Mouse (Mus musculus) kidney, embryonic 16.5 days (tissue): ENCODE results near the gene Dixdc1. TPM values are rescaled to one million over a fixed set of nuclear protein-coding genes. Genes with fewer than 3 reads are reported as not detected.

Source experiments
- ATAC-seq: fragments of 200-750 bp; cut with Nextera tagmentation; 2 replicates; pipeline ENCODE4 v1.8.0; 2017; ENCODE audit warnings: moderate TSS enrichment; ENCODE audit not compliant: low FRiP score, low TSS enrichment
- H3K27ac ChIP-seq: fragments of 300-500 bp; sonication (generic); 2 replicates; pipeline ENCODE4 v1.5.1; 2014; ENCODE audit warnings: low read length
- H3K27me3 ChIP-seq: fragments of 300-500 bp; sonication (generic); 2 replicates; pipeline ENCODE4 v1.6.1; 2014; ENCODE audit warnings: low read length, control low read depth, mixed read lengths; ENCODE audit not compliant: insufficient read depth
- H3K36me3 ChIP-seq: fragments of 300-500 bp; sonication (generic); 2 replicates; pipeline ENCODE4 v1.6.1; 2014; ENCODE audit warnings: low read length, control low read depth, mixed read lengths; ENCODE audit not compliant: insufficient read depth
- H3K4me1 ChIP-seq: fragments of 300-500 bp; sonication (generic); 2 replicates; pipeline ENCODE4 v1.6.1; 2014; ENCODE audit warnings: low read length, control low read depth, mixed read lengths; ENCODE audit not compliant: insufficient read depth
- H3K4me2 ChIP-seq: fragments of 300-500 bp; sonication (generic); replicated peaks from 2 replicates; pipeline ENCODE4 v1.6.1; 2014; ENCODE audit warnings: low read depth, low read length
- H3K4me3 ChIP-seq: fragments of 300-500 bp; sonication (generic); 2 replicates; pipeline ENCODE4 v1.5.1; 2014; ENCODE audit warnings: mild to moderate bottlenecking, low read length
- H3K9ac ChIP-seq: fragments of 300-500 bp; sonication (generic); replicated peaks from 2 replicates; pipeline ENCODE4 v1.6.1; 2014; ENCODE audit warnings: low read length
- H3K9me3 ChIP-seq: fragments of 300-500 bp; sonication (generic); 2 replicates; pipeline ENCODE4 v1.6.1; 2016; ENCODE audit warnings: low read length, control low read depth
- WGBS: fragments of 180-500 bp; shearing (Covaris S2); extraction: QIAGEN DNeasy Blood & Tissue Kit; methylation state at CpG from one replicate; pipeline ENCODE4 v1.1.7; 2014; 5-methylcytosine and 5-hydroxymethylcytosine counted together
- polyA plus RNA-seq: library from polyadenylated mRNA; unstranded; fragments of >200 nt; fragmentation: Nextera tagmentation; extraction: Ambion mirVana; gene quantifications from 2 replicates; pipeline ENCODE4 v1.2.1, GENCODE M21; 2015

Dixdc1 gene
- polyA plus RNA-seq, 1 experiment from 2014 or later, result 7.7 TPM

DNA sequence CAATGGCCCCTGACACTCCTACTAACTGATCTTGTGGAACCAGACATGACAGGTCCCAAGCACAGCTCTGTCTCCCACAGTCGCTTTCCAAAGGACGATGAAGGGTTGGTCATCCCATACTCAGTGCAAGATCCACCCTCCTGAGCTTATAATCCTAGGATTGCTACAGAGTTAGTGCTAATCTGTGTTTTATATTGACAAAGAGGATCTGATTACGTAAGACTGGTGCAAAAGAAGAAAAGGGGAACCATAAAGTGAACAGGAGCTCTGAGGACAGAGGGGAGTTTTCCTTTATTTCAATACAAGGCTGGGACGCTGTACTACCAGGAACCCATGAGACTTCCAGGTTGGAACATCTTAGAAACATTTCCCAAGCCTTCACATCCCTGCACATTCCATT, 28.0 kb downstream of the Dixdc1 start:
- Histone ChIP-seq H3K9me3 (no peaks in the 10 kb centered on the region), H3K9ac (no peak overlapping the region), H3K4me3 (no peak overlapping the region), H3K36me3 (no peaks in the 10 kb centered on the region), H3K4me1 (no peaks in the 10 kb centered on the region), H3K27ac (no peak overlapping the region), H3K27me3 (no peaks in the 10 kb centered on the region), H3K4me2 (no peak overlapping the region)
- no peak for ATAC-seq
- 85% methylated on average over 4 of the region's 4 CpGs for WGBS

DNA sequence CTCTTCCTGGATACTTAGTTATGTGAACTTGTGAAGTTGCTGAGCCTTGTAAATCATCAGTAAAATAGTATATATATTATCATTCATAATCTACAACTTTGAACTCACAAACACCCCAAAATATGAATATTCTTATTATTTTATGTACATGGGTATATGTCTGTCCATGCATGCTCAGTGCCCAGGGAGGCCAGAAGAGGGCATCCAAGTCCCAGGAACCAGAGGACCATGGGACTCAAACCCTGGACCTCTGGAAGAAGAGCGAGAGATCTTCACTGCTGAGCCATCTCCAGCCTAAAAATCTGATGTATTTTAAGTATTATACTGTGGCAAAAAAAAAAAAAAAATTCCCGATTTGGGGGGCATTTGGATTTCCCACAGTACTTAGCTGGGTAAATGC, 30.2 kb downstream of the Dixdc1 start:
- Histone ChIP-seq H3K4me2 (no peak overlapping the region), H3K4me1 (no peaks in the 10 kb centered on the region), H3K9me3 (no peaks in the 10 kb centered on the region), H3K9ac (no peak overlapping the region), H3K27ac (no peak overlapping the region), H3K27me3 (no peaks in the 10 kb centered on the region), H3K36me3 (no peaks in the 10 kb centered on the region), H3K4me3 (no peak overlapping the region)
- WGBS, result 35% methylated on average over 2 of the region's 2 CpGs
- no peak for ATAC-seq

DNA sequence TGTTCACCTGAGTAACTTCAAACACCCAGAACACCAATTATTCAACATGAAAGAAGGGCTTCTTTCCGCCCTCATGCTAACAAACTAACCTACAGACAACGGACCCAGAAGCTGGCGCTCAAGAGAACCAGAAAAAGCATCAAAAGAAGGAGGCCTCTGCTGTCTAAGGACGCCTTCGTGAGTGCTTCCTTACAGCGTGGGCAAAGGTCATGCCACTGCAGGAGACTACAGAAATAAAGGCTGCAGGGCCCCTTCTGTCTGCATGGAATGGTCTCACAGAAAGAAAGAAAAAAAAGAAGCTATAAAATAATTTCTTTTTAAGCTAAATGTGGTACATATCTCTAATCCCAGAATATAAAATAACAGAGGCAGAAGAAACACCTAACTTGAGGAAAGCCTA, 34.4 kb downstream of the Dixdc1 start:
- no peak overlapping the region for H3K4me2 ChIP-seq
- WGBS, result 62% methylated on average over 6 of the region's 6 CpGs
- no peak overlapping the region for H3K27ac ChIP-seq
- H3K9ac ChIP-seq, result no peak overlapping the region
- no peak for ATAC-seq
- no peaks in the 10 kb centered on the region for H3K4me1 ChIP-seq
- no peaks in the 10 kb centered on the region for H3K36me3 ChIP-seq
- H3K9me3 ChIP-seq, result no peaks in the 10 kb centered on the region
- no peak overlapping the region for H3K4me3 ChIP-seq
- peaks cover 8% of the 10 kb centered on the region for H3K27me3 ChIP-seq

DNA sequence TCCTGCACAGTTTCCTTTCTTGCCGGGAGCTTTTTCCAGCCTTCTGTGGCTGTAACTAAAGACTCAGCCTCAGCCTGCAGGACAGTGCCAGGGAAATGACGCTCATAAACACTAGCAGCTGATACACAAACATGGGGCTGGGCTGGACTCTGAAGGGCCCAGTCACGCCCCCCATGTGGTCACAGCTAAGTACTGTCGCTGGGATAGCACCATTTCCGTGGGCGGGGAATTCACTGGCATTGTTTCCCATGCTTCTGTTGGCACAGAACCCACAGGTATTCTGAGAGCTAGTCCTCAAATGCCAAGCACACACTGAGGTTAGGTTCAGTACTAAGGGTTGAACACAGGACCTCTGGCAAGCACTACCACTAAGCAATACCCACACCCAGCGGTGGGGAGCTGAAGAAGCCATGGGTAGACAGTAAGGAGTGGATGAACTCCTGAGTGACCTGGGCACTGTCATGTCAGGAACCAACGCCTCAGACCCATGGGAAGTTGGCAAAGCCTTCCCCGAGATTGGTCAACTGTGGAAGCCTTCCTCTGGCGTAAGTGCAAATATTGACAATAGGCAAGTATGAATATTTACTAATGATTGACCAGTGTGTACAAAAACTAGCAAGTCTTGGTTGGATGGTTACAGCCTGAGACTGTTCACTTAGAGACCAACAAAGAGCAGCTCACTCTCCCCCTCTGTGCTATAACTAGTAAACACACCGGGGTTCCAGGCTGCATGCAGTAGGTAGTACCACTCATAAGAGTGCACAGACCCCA, 38.2 kb downstream of the Dixdc1 start:
- H3K4me1 ChIP-seq, result peaks cover 13% of the 10 kb centered on the region; the same call in 1 of the 2 replicates
- no peak overlapping the region for H3K27ac ChIP-seq
- no peaks in the 10 kb centered on the region for H3K36me3 ChIP-seq
- no peaks in the 10 kb centered on the region for H3K9me3 ChIP-seq
- H3K9ac ChIP-seq, result no peak overlapping the region
- H3K27me3 ChIP-seq, result peaks cover 17% of the 10 kb centered on the region
- H3K4me3 ChIP-seq, result no peak overlapping the region
- H3K4me2 ChIP-seq, result no peak overlapping the region
- no peak for ATAC-seq
- 55% methylated on average over 11 of the region's 11 CpGs for WGBS

DNA sequence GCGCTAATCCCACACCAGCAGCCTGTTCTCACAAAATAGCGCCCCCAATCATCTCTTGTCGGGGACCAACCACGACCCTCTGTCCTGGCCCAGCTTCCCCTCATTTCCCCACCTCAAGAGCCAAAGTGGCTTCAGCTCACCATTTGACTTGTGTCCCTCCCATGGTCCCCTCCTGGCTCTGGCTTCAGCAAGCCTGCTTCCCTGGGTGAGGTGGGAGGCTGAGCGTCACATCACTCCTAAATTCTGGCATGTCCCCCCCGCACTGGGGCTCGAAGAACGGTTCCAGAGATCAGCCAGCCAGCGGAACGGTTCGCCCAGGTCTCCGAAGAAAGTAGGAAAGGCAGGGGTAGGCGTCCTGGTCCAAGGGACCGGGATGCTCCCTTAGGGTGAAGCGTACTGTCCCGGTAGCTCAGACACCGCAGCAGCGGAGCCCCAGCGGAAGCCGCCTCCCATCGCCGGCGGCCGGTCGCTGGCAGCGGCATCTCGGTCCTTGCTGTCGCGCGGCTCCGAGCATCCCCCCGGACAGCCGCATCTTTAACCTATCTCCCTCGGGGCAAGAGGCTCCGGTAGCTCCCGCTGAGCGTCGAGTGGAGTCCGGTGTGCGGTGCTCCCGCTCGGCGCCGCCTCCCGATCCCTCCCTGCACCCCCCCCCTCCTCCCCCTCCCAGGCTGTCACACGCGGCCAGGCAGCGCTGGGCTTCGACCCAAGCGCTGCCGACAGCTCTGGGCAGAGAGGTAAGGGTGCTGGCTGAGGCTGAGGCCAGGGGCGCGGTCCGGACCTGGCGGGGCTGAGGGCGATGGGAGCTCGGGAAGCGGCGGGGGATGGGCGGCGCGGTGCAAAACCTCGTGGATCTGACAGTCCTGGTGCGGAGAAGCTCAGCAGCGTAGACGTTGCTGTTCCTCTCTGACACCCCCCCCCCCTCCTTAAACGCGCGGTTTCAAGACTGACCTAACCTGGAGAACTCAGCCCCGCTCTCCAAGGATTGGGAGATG, 40.6 kb downstream of the Dixdc1 start:
- under 1% methylated on average over 60 of the region's 70 CpGs for WGBS
- no peak overlapping the region for H3K27ac ChIP-seq
- peak; percentile 52; the same call in 1 of the 2 replicates for ATAC-seq

DNA sequence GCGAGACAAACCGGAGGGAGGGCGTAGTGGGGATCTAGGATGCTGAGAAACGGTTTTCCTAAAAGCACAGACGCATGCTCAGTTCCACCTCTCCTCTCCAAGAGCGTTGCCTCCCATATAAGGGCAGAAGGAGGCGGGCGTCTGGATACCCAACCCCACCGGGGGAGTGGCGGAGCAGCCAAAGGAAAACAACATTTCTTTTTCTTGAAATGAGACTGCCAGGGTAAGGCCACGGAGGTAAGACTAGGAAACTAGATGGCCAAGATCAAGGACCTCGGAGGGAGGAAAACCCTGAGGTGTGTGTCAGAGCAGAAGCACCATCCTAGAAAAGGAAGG, 41.6 kb downstream of the Dixdc1 start:
- Histone ChIP-seq H3K27ac (no peak overlapping the region), H3K27me3 (peaks cover 17% of the 10 kb centered on the region), H3K36me3 (no peaks in the 10 kb centered on the region), H3K4me2 (peak overlapping the region; percentile 100), H3K4me1 (peaks cover 22% of the 10 kb centered on the region), H3K9me3 (no peaks in the 10 kb centered on the region), H3K9ac (peak overlapping the region; percentile 58; the same call in 1 of the 2 replicates), H3K4me3 (peak overlapping the region; percentile 39)
- WGBS, result 2% methylated on average over 12 of the region's 12 CpGs
- ATAC-seq, result peak; percentile 66

More for the DNA sequence above, 40.6 kb downstream of the Dixdc1 start:
- Histone ChIP-seq H3K4me1 (peaks cover 16% of the 10 kb centered on the region; the same call in 1 of the 2 replicates), H3K9me3 (no peaks in the 10 kb centered on the region), H3K4me3 (peak overlapping the region; percentile 64), H3K27me3 (peaks cover 17% of the 10 kb centered on the region), H3K4me2 (peak overlapping the region; percentile 100), H3K9ac (peak overlapping the region; percentile 64), H3K36me3 (no peaks in the 10 kb centered on the region)

DNA sequence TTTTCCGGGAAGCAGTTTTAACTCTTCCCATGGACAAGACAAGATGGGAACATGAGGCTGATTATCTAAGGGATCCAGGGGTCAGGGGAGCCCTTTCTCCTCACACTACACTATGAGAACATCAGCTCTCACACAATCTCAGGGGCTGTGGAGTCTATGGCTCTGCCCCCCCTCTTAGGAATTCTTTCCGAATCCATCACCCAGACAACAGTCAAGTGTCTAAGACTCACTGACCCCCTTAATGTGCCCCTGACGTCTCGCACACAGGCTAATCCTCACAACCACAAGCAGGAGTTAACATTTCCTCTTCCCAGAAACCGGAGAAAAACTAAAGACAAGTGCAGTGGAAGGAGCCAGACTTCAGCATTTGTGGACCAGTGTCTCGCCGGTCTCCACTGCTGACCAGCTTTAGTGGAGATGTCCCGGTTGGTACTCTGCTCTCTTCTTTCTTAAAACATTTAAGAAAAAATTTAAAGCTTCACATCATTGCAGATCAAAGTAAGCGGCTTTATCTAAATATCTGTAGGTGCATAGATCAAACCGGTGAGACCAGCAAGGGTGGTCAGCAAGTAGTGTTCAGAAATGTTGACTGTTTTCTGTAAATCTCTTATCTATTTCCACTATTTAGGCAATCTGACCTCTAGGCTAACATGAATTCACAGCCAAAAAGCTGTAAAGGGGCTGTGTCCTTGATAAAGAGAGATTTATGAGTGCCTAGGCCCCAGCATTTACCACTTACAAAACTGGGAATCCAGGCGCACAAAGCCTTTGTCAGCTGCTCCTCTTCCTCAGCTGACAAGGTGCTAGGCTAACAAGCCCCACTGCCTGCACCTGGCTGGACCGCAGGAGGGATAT, 42.2 kb downstream of the Dixdc1 start:
- no peak for ATAC-seq
- Histone ChIP-seq H3K4me2 (peak overlapping the region; percentile 100), H3K27ac (no peak overlapping the region), H3K27me3 (peaks cover 17% of the 10 kb centered on the region), H3K36me3 (no peaks in the 10 kb centered on the region), H3K4me1 (peaks cover 23% of the 10 kb centered on the region), H3K4me3 (peak overlapping the region; percentile 39), H3K9me3 (no peaks in the 10 kb centered on the region), H3K9ac (peak overlapping the region; percentile 58; the same call in 1 of the 2 replicates)
- 63% methylated on average over 12 of the region's 12 CpGs for WGBS

DNA sequence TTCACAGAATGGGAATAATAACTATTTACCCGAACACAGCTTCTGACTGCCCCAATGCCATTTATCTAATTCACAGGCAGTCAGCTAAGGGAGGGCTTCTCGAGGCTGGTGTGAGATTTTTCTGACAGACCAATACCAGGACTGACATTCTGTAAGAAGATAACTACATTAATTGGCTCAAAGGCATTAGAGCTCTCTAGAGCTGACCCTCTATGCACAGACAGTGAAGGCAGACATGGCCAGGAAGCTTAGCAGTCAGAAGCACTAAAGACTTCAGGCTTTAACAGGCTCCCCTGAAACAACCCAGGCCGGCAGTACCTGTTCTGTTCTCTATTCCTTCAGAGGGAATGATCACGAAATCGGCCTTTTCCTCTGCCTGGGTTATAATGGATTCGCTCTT, 44.2 kb downstream of the Dixdc1 start:
- H3K36me3 ChIP-seq, result no peaks in the 10 kb centered on the region
- peaks cover 23% of the 10 kb centered on the region for H3K4me1 ChIP-seq
- WGBS, result 89% methylated on average over 6 of the region's 6 CpGs
- ATAC-seq, result no peak
- H3K9me3 ChIP-seq, result no peaks in the 10 kb centered on the region
- peaks cover 12% of the 10 kb centered on the region for H3K27me3 ChIP-seq
- no peak overlapping the region for H3K4me2 ChIP-seq
- no peak overlapping the region for H3K27ac ChIP-seq
- H3K9ac ChIP-seq, result no peak overlapping the region
- H3K4me3 ChIP-seq, result no peak overlapping the region

DNA sequence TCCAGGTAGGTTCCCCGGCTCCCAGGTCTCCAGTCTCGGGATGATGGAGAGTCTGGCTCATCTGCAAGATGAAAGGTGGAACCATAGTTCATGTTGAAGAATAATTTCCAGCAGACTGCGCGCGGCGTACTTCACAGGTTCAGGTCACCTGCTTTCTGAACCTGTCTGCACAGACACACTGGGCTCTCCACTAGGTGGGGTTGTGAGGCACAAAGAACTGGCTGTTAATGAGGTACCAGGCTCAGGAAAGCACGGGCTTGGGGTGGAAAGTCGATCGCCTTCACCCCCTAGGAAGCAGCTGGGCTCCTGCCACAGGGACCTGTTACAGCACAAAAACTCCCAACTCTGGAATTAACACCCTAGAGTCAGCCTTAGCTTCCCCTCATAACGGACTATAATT, 45.7 kb downstream of the Dixdc1 start:
- no peaks in the 10 kb centered on the region for H3K9me3 ChIP-seq
- H3K27me3 ChIP-seq, result no peaks in the 10 kb centered on the region
- peak; percentile 62 for ATAC-seq
- H3K27ac ChIP-seq, result peak overlapping the region; percentile 71
- H3K4me1 ChIP-seq, result peaks cover 23% of the 10 kb centered on the region
- peak overlapping the region; percentile 24 for H3K4me3 ChIP-seq
- no peaks in the 10 kb centered on the region for H3K36me3 ChIP-seq
- WGBS, result 18% methylated on average over 10 of the region's 10 CpGs
- peak overlapping the region; percentile 45 for H3K4me2 ChIP-seq
- peak overlapping the region; percentile 44 for H3K9ac ChIP-seq
